Mouse (Mus musculus): ENCODE measurements around the gene Larp1.
"Not testable (repeated sequence)": the region's sequence is repeated elsewhere in the genome, so short reads cannot be mapped to it uniquely, and the experiment has no call there.

Larp1 gene

GRCm38 (mm10) chr11:58097621-58098365, 88.9 kb downstream of the Larp1 start:
- DNase-seq (ENCODE audit: low read depth, low spot score) = no peak

GRCm38 (mm10) chr11:58098366-58098720, 89.5 kb downstream of the Larp1 start:
- not testable (repeated sequence) for DNase-seq (ENCODE audit: low read depth, low spot score)

- DNase-seq (ENCODE audit: low read depth, low spot score) = no peak
These were observed 91.1 kb downstream of the Larp1 start for GRCm38 (mm10) chr11:58100006-58100405.

- DNase-seq (ENCODE audit: low read depth, low spot score) = no peak
These were observed 92.4 kb downstream of the Larp1 start for GRCm38 (mm10) chr11:58101194-58101720.

- no peak for DNase-seq (ENCODE audit: low read depth, low spot score)
These were observed 93.3 kb downstream of the Larp1 start for GRCm38 (mm10) chr11:58102146-58102545.

GRCm38 (mm10) chr11:58102581-58103343, 93.9 kb downstream of the Larp1 start:
- DNase-seq (ENCODE audit: low read depth, low spot score) = no peak

- DNase-seq (ENCODE audit: low read depth, low spot score) = no peak
These were observed 94.4 kb downstream of the Larp1 start for GRCm38 (mm10) chr11:58103344-58103653.

GRCm38 (mm10) chr11:58103697-58104306, 94.9 kb downstream of the Larp1 start, which contains the start of gene Cnot8:
Gene Cnot8, plus strand, starts transcription at chr11:58104153.
- DNase-seq (ENCODE audit: low read depth, low spot score) = peak; percentile 94

- DNase-seq (ENCODE audit: low read depth, low spot score) = no peak
These were observed 95.5 kb downstream of the Larp1 start for GRCm38 (mm10) chr11:58104351-58104791.

- no peak for DNase-seq (ENCODE audit: low read depth, low spot score)
These were observed 98.1 kb downstream of the Larp1 start for GRCm38 (mm10) chr11:58107009-58107408.

GRCm38 (mm10) chr11:58107664-58108337, 98.9 kb downstream of the Larp1 start:
- DNase-seq (ENCODE audit: low read depth, low spot score) = no peak
